Mouse (Mus musculus): Measurements from ENCODE around the gene Cnbp.

DNA sequence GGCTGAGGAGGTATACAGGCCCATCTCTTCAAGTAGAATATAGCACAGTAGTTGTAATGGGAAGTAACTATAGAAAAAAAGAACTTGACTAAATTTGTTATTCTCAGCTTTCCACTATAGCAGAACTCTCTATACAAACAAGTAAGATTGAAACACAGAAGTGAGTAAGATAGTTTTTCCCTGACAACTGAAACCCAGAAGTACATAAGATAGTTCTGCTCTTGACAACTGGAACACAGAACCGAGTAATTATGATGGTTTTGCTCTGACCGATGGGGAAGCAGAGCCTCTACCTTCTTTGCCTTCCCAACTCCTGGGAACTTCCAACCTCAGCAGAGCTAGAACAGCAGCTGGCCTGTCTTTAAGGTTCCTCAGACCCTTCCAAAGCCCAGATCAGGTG is 41.8 kb downstream of the Cnbp start:
- no peak for TF ChIP-seq CTCF (IDR thresholded peaks at IDR 0.05; ENCODE audit: low read depth, low read length)
- TF ChIP-seq POLR2A (IDR thresholded peaks at IDR 0.05; ENCODE audit: borderline replicate concordance, low read depth, low read length): no peak

Measured in bone marrow macrophage, adult 2 months (primary cell).